Mouse (Mus musculus): ENCODE measurements around the gene Cwc27.

Gene Cwc27

DNA sequence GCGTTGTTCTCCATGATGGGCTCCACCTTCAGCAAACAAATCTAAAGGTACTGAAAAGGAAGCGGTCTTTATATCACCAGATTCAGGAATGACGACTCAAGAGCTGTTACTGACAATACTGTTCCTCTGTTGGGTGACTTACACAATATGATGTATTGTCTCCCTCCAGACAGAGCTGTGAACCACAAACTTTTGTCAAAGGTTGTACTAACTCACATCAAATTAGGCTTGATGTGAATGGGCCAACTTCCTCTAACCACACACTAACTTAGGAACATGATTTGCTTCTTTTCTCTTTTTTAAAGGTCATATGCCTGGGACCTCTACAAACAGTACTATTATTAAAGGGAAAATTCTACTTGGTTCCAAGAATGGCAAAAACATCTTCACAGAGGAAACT is 53.7 kb downstream of the Cwc27 start:
- no peak for DNase-seq

DNA sequence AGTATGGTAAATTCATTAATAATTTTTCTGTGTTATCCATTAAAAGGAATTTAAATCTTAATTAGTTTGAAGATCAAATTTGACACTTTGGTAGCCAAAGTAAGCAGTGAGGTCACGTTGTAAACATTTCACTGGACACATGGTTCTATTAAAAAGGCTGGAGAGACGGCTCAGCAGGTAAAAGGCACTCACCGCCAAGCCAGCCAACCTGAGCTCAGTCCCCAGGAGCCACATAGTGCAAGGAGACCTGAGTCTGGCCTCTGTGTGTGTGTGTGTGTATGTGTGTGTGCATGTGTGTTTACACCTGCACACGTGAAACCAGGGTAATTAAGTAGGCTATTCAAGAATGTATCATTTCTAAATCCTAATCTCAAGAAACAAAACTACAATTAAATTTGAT is 54.5 kb downstream of the Cwc27 start:
- DNase-seq: peak in 1 of 2 experiments; percentile 29

DNA sequence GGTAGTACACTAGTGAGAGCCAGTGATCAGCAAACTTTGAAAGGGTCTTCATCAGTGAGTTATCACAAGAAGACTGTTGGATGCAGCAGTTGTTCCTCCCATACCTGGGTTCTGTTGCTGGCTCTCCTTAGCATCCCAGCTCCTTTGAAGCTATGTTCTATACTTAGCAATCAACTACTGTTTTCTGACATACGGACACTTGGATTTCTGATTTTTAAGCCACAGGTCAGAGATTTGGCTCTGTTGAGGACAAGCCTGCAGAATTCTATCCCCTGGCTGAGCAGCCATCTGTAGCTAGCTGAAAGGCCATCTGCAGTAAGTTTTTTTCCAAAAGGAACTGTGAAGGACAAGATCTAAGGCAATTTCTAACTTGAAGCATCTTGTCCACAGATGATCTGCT is 57.6 kb downstream of the Cwc27 start:
- DNase-seq: peak; percentile 62 to 79

DNA sequence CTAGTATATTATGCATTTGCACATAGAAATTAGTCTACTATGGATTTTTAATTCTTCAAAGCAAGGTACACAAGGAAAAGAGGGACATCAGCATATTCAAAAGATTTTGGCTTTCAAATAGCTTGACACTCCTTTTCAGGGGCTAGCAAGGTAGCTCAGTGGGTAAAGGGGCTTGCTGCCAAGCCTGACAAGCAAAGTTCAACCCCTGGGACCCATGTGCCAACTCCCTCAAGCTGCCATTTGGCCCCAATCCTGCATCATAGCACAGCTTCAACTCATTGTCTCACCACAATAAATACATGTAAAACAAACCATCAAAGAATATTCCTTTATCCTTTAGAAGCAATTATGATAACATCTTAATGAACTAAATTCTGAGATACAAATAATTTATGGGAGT is 69.9 kb downstream of the Cwc27 start:
- DNase-seq: peak; percentile 37 to 44

DNA sequence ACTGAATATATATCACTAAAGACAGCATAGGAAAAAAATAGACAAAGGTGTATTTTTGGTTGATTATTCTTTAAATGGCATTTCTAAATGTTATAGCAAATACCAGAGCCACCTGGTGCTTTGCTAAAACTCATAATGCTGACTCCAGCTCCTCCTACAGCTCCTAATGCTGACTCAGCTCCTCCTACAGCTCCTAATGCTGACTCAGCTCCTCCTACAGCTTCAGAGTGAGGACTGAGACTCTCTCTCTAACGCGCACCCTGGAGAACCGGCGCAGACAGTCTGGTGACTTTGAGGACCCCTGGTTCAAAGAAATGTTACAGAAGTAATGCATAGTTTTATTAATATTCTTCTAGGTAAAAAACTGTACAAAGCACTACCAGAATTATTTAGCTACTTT is 74.1 kb downstream of the Cwc27 start:
- no peak for DNase-seq

DNA sequence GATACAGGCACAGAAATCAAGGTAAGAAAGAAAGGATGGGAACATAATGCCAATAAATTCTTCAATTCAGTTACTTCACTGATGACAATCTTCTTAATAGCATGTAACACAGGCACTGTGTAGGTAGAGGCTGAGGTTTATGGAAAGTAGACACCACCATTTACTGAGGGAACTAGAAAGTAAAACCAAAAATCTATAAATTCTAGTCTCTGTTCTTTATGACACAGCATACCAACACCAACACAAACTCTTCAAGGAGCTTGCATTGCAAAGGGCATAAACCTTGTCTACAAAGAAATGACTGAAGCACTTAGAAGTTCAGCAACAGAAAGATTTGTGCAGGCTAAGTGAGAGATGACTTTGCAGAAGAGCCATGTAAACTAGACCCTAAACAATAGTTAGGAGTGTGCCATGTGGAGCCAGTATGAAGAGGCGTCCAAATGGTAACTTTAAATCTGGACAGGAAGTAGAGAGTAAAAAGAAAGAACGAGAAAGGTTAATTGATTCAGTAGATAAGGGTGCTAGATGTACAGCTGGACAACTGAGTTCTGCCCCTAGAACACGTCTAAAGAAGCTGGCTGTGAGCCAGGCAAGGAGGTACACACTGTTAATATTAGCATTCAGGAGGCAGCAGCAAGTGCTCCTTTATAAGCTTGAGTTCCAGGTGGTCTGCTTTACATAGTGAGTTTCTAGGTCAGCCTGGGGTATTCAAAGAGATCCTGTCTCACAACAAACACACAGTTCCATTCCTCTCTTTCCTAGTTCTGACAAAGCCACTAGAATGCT is 87.5 kb downstream of the Cwc27 start:
- no peak for DNase-seq

DNA sequence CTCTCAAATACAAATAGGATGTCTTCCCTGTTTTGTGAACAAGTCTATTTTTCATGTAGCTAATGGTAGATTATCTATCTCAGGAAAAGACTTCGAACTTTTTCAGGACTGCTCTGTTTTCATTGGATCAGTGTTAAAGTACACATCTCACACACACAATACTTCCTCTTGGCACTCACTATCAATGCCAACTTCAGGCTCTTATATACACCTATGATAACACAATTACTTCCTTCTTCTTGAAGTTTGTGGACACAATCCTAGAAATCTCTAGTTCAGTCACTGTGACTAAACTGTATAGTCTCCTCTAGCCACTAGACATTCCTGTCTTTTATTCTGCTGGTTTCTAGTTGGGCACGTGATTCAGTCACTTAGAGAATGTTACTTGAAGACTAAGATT is 89.3 kb downstream of the Cwc27 start:
- no peak for DNase-seq

DNA sequence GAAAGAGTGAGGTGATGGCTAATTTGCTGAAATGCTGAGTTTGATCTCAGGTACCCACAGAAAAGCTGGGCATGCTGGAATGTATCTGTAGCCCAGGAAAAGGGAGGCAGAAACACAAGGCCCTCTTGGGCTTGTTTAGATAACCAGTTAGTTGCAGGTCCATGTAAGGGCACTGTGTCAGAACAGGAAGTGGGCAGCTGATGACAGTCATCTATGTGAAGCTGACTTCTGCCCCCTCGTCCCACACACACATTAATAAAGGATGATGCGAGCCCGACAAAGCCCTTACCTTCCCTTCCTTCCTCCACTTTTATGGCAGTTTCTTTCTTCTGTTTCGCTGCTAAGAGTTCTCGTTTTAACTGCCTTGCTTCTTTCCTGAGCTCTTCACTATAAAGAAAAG is 96.8 kb downstream of the Cwc27 start:
- DNase-seq: no peak

DNA sequence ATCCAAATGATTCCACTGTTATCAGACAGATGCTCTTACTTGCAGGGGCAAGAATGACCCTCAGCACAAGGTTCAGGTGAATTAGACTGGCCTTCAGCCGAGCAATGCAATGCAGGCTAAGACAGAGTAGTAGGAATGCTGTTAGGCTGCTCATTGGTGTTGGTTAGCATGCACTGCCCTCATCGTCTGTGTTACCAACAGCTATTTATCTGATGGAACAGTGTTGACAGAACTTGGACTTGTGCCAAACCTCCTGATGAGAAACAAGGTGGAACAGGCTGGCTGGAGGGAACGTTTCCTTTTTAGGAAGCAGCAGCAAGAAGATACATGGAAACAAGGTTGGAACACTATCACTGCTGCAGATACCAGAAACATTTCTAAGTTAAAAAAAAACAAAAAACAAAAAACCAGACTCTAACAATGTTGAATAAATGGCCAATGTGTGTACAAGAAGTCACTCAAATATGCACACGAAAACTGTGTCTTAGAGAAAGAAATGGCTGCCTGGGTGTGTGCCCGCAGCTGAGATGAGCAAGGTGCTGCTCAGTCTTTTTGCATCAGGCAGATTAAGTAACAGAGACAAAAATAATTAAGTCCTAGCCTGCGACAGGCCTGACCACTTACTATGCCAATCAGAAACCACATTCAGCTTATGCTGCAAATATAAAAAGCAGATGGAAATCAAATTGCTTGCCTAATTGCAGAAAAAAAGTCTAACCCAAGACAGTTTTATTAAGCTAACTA is 122.2 kb downstream of the Cwc27 start:
- peak; percentile 86 to 94 for DNase-seq

DNA sequence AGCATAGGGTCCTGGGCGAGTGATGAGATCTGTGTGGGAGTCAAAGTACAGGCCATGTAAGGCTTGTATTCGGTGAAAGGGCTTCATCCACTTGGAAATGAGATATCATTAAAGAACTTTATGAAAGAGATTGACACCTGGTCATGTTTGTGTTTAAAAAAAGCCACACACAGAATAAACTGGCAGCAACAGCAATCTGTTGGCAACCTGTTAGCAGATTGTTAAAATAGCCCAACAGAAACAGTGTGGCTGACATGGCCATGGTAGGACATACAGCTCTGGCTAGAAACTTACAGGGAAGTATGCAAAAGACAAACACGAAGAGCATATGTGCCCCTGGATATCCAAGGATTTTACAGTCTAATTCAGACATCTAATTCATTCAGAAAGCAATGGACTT is 124.2 kb downstream of the Cwc27 start:
- peak in 1 of 2 experiments; percentile 12 for DNase-seq

DNA sequence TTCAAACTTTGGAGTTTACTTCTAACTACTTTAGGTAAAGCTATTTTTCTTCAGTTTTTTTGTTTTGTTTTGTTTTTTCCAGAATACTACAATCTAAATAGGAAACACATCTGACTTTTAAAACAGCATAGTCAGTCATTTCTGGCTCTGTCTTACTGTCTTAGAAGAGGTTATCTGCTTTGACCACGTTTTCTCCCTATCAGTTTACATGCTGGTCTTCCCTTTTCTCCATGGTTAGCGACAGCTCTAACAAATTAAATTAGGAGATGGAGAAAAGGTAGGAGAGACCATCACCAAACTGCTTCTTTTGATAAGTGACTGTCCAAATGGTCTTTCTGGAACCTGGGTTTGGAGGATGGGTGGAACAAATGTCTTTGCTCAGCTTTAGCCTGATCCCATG is 131.4 kb downstream of the Cwc27 start:
- no peak for DNase-seq

DNA sequence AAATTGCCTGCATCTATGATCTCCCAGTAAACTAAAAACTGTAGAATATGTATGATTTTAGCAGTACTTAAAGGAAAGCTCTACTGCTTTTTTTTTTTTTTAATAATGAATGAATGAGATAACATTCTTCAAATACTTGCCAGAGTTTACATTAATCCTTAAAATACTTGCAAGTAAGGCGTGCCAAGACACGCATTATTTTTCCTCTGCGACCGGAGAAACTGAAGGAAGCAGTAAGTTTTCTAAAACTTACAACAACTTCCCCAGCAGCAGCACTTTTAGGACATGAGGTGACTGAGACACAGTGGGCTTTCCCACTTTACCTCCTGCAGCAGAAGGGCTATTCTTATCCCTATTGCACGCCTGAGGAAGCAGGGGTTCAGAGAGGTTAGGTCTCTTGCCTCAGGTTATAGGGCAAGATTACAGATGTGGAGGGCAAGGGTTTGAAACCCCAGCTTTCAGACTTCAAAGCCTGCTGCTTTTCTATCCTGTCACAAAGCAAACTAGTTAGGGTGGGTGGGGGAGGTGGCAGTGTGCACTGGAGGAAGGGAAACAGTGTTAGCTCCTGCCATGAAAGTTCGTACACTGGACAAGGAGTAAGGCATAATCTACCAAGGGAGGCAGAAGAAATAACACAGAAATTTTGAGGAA is 132.5 kb downstream of the Cwc27 start:
- DNase-seq: no peak

DNA sequence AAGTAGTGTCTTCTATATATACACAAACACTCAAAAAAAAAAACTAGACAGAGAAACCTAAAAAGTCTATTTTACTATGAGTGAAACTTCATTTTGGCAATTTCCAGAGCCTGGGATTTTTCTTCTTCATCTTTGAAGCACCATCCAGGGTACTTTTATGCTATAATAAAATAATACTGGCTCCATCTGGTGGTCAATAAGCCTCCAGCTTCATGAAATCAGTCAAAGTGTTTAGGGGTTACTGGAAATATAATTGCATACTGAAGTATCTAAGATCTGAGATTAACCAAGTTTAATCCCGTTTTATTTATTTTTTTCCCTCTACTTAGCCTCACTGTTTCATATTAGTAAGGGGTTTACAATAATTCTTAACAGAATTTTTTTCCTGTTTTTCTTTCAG is 135.7 kb downstream of the Cwc27 start:
- DNase-seq: no peak

DNA sequence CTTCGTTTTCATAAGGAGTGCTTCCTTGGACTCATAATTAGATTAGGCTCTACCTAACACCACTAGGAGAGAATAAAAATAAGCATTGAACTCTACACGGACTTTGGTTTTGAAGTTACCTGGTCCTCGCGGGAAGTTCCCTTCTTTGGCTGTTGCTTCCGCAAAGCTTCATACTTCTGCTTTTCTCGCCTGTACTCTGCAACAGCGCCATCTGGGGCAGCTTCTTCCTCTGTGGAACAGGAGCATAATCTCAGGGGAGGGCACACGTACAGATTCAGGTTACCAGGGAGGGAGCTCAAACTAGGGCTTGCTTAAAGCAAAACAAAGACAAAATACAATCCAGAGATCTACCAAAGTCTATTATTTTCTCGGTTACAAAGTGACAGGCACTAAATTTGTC is 155.8 kb downstream of the Cwc27 start:
- no peak for DNase-seq

DNA sequence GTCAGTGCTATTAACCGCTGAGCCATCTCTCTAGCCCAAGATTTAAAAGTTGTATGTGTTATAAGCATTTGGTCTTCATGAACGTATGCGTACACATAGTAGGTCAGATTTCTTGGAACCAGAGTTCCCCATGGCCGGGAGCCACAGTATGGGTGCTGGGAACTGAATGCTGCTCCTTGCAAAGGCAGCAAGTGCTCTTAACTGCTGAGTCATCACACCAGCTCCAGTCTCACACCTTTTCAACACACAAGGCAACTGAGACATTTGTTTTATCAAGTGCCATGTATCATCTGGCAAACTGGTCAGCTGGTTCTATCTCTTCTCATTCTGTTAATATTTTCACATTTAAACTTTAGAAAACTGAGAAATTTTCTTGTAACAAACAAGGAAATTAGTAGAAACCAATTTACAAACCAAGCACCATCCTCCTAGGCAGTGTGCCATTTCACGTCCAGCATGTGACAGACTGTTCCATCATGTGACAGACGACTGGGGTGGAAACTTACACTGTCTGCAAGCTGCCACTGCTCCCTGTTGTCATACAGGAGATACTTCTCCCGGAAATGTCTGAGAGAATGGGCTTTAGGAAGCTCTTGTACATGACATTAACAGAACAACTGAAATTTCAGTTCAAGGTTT is 156.8 kb downstream of the Cwc27 start:
- no peak for DNase-seq

DNA sequence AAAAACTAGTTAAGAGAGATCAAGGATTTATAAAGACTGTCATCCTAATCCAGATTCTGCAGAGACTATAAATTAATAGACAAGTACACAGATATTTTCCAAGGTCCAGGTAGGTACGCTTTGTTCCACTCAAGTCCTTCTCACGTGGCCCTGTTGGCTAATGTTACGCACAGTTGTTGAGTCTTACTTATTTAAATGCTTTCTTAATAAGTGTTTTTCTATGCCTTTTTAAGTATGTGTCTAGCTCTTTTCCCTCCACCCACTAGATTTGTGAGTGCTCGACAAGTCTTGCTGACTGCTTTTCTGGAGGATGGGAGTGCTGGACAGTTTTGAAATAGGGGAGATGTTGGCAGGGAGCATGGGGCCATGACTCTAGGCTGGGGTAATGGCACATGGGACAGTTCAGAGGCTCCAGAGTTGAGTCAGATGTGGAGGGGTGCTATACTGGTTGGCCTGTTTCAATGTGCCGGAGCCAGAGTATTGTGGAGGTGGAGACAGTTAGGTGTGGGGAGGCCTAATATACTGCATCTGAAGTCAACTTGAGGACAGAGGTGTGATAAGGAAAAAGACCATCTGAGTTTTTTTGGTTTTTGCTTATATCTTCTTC is 160.2 kb downstream of the Cwc27 start:
- no peak for DNase-seq

DNA sequence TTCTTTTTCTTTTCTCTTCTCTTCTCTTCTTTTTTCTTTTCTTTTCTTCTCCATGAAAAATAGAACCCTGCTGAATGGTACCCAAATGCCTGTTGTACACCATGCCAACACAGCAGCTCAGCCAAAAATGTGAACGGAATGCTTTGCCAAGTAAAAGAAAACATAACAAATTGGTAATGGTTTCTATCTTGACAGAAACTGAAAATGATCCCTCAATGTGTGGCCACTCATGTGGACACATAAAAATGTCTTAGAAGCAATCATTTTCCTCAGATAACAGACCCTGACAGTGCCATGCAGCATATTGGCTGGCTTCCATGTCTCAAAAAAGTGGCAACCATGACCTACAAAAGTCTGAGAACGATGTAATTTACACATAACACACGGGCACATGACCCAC is 161.8 kb downstream of the Cwc27 start:
- DNase-seq: peak; percentile 23 to 26

DNA sequence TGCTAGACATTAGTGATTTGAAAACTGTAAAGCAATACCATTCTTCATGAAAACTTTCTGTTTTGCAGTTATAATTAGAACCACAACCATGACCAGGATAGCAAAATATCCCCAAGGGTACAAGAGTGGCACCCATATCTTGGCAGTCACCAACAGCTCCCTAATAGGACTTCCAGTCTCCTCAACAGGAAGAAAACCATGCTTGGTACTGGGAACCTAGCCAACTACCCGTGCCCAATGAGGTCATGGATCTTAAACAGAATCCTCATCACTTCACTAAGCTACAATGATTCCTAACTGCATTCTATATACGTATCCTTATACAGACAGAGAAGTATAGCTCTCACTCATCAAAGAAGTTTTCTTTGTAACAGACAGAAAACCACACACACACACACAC is 165.2 kb downstream of the Cwc27 start:
- DNase-seq: no peak

DNA sequence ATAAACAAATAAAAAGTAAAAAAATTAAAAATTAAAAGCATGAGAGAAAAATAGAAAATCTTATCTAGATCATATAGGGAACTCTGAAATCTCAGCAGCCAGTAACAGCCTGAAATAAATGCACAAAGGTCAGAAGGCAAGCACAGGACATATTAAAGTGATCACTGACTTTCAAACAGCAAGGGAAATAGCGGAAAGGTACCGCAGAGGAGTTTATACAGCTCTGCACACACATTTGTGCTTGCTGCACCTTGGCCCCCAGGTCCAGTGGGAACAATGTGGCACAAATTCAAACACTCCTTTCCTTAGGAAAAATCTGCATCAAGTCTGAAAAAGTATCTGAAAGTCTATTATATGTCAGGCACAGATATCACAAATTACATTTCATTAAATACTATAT is 166.3 kb downstream of the Cwc27 start:
- DNase-seq: no peak

DNA sequence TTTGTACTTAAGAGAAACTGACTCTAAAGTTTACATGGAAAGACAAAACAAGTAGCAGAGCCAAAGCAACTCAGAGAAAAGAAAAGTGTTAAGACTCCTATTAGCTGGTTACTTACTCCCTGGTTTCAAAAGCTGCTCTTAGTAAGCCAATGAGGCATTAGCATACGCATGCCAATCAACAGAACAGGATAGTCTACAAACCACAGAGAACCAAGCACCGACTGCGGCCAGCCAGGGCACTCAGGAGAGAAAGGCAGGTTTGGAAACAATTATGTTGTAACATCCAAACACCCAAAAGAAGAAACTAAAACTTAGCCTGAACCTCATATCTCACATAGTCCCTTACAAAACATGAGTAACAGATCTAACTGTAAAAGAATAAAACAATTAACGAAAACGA is 166.8 kb downstream of the Cwc27 start:
- no peak for DNase-seq

DNA sequence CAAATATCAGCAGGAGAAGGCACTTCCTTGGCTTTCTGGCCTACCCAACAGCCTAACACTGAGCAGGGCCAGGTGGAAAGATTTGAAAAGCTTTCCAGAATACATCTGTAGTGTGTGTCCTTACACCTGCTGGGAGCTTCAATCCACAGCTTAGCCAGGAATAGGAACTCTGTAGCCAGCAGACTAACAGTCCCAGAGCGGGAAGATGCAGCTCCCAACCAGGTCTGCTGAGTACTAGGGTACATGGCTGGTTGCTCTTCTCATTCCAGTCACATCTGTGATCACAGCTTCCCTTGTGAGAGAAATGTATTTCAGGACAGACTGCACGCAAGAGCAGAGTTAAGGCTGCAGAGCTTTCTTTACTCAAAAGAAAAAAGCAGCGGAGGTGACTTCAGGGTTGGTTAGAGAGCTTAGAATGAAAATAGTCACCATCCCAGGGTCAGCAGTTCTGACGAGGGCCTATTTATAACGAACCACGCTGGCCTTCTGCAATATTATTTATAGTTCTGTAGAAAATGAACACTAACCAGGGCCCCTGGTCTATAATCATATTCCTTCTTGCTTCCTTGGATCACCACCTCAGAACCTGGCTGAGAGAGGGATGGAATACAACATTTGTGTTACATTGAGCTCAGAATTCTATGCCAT is 171.0 kb downstream of the Cwc27 start:
- no peak for DNase-seq

DNA sequence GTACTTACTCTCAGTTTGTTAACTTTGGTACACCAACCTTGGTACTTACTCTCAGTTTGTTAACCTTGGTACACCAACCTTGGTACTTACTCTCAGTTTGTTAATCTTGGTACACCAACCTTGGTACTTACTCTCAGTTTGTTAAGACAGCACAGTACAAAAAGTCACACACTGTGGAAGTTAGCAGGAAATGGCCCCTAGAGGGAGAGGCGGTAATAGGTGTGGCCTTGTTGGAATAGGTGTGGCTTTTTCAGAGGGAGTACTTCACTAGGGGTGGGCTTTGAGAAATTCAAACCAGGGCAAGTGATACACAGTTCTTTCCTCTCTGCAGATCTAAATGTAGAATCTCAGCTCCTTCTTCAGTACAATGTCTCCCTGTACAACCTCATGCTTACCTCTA is 172.8 kb downstream of the Cwc27 start:
- no peak for DNase-seq
